Mouse (Mus musculus): ENCODE measurements at regions not wholly inside any gene's neighbourhood (a gene's known extent, or its start where the extent isn't known, plus 50 kb on each side); places are given as distances from the start of the nearest gene placed in this dataset.

DNA sequence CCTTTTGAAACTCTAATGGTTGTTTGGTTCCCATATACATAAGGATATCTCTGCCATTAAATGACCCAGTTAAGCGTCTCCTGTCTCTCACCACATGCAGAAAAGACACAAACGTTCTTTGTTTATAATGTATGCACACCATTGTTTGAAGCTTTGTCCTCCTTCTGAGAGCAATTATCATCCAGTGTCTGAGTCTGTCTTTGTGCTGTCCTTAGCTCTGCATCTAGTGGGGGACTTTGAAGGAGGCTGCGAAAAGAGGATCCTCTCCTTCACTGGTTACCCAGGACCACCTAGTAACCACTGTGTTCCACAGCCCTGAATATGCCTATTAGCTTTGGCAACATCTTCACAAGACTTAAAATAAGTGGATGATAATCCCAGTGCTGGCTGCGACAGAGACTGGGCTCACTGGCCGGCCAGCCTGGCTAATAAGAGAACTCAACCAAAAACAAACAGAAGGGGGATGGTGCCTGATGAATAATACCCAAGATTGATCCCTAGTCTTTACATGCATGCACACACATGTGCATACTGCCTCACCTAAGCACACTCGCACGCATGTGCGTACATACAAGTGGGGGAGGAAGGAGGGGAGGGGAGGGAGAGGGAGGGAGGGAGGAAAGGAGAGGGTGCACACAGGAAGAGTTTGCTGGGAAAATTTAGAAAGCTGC, 93.5 kb upstream of the Cxcr4 start:
- TF ChIP-seq CTCF (IDR thresholded peaks at IDR 0.05; ENCODE audit: low read depth, low read length) = no peak
- TF ChIP-seq POLR2A (IDR thresholded peaks at IDR 0.05; ENCODE audit: extremely low read depth, insufficient read depth, low read length) = no peak

All from liver, adult 2 months (tissue).